Mouse (Mus musculus) intestine, postnatal 0 days (tissue): ENCODE results near the gene Moxd1. TPM values are rescaled to one million over a fixed set of nuclear protein-coding genes. Genes with fewer than 3 reads are reported as not detected.

ENCODE experiments used
- ATAC-seq: fragments of 200-750 bp; cut with Nextera tagmentation; 2 replicates; pipeline ENCODE4 v1.8.0; 2017; ENCODE audit warnings: mild to moderate bottlenecking, moderate TSS enrichment, moderate library complexity
- H3K27ac ChIP-seq: fragments of 300-500 bp; sonication (generic); 2 replicates; pipeline ENCODE4 v1.5.1; 2014; ENCODE audit warnings: mild to moderate bottlenecking, low read depth, low read length, moderate library complexity
- H3K27me3 ChIP-seq: fragments of 300-500 bp; sonication (generic); replicated peaks from 2 replicates; pipeline ENCODE4 v1.6.1; 2014; ENCODE audit warnings: low read length, mixed read lengths; ENCODE audit not compliant: control insufficient read depth, insufficient read depth
- H3K36me3 ChIP-seq: fragments of 300-500 bp; sonication (generic); 2 replicates; pipeline ENCODE4 v1.6.1; 2014; ENCODE audit warnings: mild to moderate bottlenecking, moderate library complexity; ENCODE audit not compliant: control insufficient read depth, insufficient read depth
- H3K4me1 ChIP-seq: fragments of 300-500 bp; sonication (generic); replicated peaks from 2 replicates; pipeline ENCODE4 v1.6.1; 2014; ENCODE audit warnings: antibody characterized with exemption, low read length, mixed read lengths; ENCODE audit not compliant: control insufficient read depth, insufficient read depth
- H3K4me2 ChIP-seq: fragments of 300-500 bp; sonication (generic); replicated peaks from 2 replicates; pipeline ENCODE4 v1.6.1; 2014; ENCODE audit warnings: low read depth, mild to moderate bottlenecking, moderate library complexity
- H3K4me3 ChIP-seq: fragments of 300-500 bp; sonication (generic); 2 replicates; pipeline ENCODE4 v1.5.1; 2014; ENCODE audit warnings: low read depth, low read length
- H3K9ac ChIP-seq: fragments of 300-500 bp; sonication (generic); 2 replicates; pipeline ENCODE4 v1.6.1; 2014; ENCODE audit warnings: mild to moderate bottlenecking, low read depth, low read length
- H3K9me3 ChIP-seq: fragments of 300-500 bp; sonication (generic); 2 replicates; pipeline ENCODE4 v1.6.1; 2016; ENCODE audit warnings: mixed run types; ENCODE audit not compliant: control insufficient read depth
- CTCF ChIP-seq: sonication (generic); IDR thresholded peaks from 2 replicates; pipeline ENCODE4 v1.5.1; 2016; ENCODE audit warnings: low read depth, mild to moderate bottlenecking, control low read depth, antibody characterized with exemption, moderate library complexity
- WGBS: fragments of 180-500 bp; shearing (Covaris S2); extraction: QIAGEN DNeasy Blood & Tissue Kit; methylation state at CpG from one replicate; pipeline ENCODE4 v1.1.7; 2014; 5-methylcytosine and 5-hydroxymethylcytosine counted together
- polyA plus RNA-seq: library from polyadenylated mRNA; unstranded; fragments of >200 nt; fragmentation: Nextera tagmentation; extraction: Ambion mirVana; gene quantifications from 2 replicates; pipeline ENCODE4 v1.2.1, GENCODE M21; 2015

The Moxd1 gene
- polyA plus RNA-seq, 1 experiment from 2014 or later, result 5.9 TPM

DNA sequence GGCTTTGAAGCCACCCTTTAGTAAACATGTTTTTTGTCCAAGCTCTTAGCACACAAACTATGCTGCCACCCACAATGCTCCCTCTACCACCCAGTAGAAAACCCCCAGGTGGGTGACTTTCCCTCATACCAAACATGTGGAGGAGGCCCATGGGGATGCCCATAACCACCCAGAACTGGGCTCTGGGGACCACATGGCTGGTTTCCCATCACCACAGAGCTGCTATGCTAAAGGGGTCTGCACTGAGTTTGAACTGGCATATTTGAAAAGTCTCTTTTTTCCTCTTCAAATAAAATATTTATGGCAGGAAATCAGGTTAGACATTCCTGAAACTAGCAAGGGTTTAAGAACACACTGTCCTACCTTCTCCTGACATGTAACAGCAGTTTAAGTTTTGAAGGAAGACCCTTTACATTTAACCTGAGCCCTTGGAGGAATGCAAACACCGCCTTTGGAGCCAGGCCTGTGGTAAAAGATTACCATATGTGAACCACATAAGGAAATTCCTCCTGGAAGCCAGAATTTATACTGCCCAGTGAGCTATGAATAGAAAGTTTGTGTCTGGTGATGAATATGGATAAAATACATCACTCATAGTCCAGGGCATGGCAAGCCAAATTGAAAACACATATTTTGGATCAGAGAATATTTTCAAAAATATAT lies 117.4 kb downstream of the Moxd1 start:
- H3K9me3 ChIP-seq, result no peaks in the 10 kb centered on the region
- H3K9ac ChIP-seq, result no peak overlapping the region
- H3K27me3 ChIP-seq, result no peaks in the 10 kb centered on the region
- H3K36me3 ChIP-seq, result no peaks in the 10 kb centered on the region
- TF ChIP-seq CTCF, result no peak
- no peak overlapping the region for H3K4me2 ChIP-seq
- H3K27ac ChIP-seq, result no peak overlapping the region
- no peaks in the 10 kb centered on the region for H3K4me1 ChIP-seq
- H3K4me3 ChIP-seq, result no peak overlapping the region
- WGBS, result 67% methylated on average over 1 of the region's 1 CpGs
- ATAC-seq, result no peak

- H3K36me3 ChIP-seq, result no peaks in the 10 kb centered on the region
- H3K4me3 ChIP-seq, result no peak overlapping the region
- 76% methylated on average over 6 of the region's 6 CpGs for WGBS
- TF ChIP-seq CTCF, result no peak
- no peak overlapping the region for H3K9ac ChIP-seq
- H3K9me3 ChIP-seq, result no peaks in the 10 kb centered on the region
- no peaks in the 10 kb centered on the region for H3K27me3 ChIP-seq
- H3K4me2 ChIP-seq, result no peak overlapping the region
- H3K4me1 ChIP-seq, result no peaks in the 10 kb centered on the region
- no peak for ATAC-seq
- H3K27ac ChIP-seq, result no peak overlapping the region
Measured at GRCm38 (mm10) chr10:24341214-24341589, 117.9 kb downstream of the Moxd1 start.

GRCm38 (mm10) chr10:24343068-24343467 lies 119.8 kb downstream of the Moxd1 start:
- H3K4me3 ChIP-seq, result no peak overlapping the region
- no peaks in the 10 kb centered on the region for H3K36me3 ChIP-seq
- H3K9ac ChIP-seq, result no peak overlapping the region
- 54% methylated on average over 4 of the region's 4 CpGs for WGBS
- H3K4me1 ChIP-seq, result no peaks in the 10 kb centered on the region
- no peak overlapping the region for H3K4me2 ChIP-seq
- no peaks in the 10 kb centered on the region for H3K9me3 ChIP-seq
- ATAC-seq, result no peak
- TF ChIP-seq CTCF, result no peak
- no peaks in the 10 kb centered on the region for H3K27me3 ChIP-seq
- no peak overlapping the region for H3K27ac ChIP-seq

Other genes starting within 250 kb of the Moxd1 start
- gene Taar6, start 237.9 kb upstream of the Moxd1 start, polyA plus RNA-seq, result not detected in 2 replicates
- not detected in 2 replicates for gene Taar7a, start 230.0 kb upstream of the Moxd1 start, polyA plus RNA-seq
- gene Taar7b, start 223.6 kb upstream of the Moxd1 start, polyA plus RNA-seq, result not detected in 2 replicates
- gene Taar7d, start 196.3 kb upstream of the Moxd1 start, polyA plus RNA-seq, result not detected in 2 replicates
- not detected in 2 replicates for gene Taar7e, start 185.9 kb upstream of the Moxd1 start, polyA plus RNA-seq
- not detected in 2 replicates for gene Taar7f, start 174.0 kb upstream of the Moxd1 start, polyA plus RNA-seq
- not detected in 2 replicates for gene Taar8a, start 147.0 kb upstream of the Moxd1 start, polyA plus RNA-seq
- gene Taar8b, start 131.2 kb upstream of the Moxd1 start, polyA plus RNA-seq, result not detected in 2 replicates
- gene Taar8c, start 121.6 kb upstream of the Moxd1 start, polyA plus RNA-seq, result not detected in 2 replicates
- gene Taar9, start 114.0 kb upstream of the Moxd1 start, polyA plus RNA-seq, result not detected in 2 replicates
- gene Stx7, start 74.2 kb upstream of the Moxd1 start, polyA plus RNA-seq, result 171 and 189 TPM in 2 replicates